Mouse (Mus musculus) R1 (cell line): ENCODE measurements around the gene Mtif2.
"Not testable (repeated sequence)": the region's sequence is repeated elsewhere in the genome, so short reads cannot be mapped to it uniquely, and the experiment has no call there.

ENCODE experiments used
- DNase-seq: peaks from one replicate; pipeline ENCODE4 v3.0.0-alpha.2; 2018; ENCODE audit warnings: low read depth, low spot score

Gene Mtif2

DNA sequence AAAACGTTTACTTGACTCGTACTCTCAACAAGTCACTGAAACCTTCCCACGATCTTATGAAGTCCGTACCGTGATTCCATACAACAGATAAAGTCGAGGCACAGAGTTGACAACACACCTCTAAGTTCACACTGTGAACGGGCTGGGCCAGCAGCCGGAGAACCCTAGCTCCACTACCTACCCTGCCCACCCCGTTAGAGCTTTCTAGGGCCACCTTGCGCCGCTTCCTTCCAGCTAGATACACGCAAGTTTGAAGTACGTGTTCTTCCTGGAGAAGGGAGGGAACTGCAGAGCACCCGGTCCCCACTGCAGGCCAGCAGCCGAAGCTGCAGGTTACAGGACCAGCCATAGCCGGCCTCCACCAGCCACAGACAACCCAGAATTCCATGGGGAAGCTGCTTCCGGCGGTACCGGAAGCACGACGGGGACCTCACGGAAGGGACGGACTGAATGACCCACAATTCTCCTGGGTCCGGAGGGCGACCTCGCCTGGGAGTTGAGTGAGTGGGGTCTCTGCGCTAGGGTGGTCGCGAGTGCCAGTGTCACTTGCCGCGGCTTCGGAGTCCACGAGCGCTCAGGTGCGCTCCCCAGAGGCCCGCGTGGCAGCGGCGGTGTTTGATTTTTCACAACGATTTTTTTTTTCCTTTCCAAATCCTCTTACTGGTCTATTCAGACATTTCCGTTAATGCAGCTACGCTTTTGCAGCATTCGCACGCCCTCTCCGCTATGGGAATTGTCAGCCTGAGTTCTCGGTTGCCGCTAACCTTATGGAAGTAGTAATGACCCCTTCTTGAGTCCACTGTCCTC lies at the start of gene Mtif2:
Gene Mtif2 (plus strand): TSS at position 421 of the 807 bp plus-strand sequence.
- peak; percentile 92 for DNase-seq

DNA sequence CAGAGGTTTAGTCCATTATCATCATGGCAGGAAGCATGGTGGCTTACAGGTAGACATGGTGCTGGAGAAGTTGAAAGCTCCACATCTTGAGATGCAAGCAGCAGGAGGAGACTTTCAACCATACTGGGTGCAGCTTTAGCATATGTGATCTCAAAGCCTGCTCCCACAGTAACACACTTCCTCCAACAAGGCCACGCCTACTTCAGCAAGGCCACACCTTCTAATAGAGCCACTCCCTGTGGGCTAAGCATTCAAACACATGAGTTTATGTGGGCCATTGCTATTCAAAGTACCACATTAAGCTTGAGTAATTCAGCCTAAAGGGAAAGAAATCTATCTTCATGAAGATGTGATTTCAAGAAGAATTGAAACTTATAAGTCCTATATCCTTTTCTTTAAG lies 33.1 kb upstream of the Mtif2 start:
- DNase-seq: peak; percentile 58

DNA sequence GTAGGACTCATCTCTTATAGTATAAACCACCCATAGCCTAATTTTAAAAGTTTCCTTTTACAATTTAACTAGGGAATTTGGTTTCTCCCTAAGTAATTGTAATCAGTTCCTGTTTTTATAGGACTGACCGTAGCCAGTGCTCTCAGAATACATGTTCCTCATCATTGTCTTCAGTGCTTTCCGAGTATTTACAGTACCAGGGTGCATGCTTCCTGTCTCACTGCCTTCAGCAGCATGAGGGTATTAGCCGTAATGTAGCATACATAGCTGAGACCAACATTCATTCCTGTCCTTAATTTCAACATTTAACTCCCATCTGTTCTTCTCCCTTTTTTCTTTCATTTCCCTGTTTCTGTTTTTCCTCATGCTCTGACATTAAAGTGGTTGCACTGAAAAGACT lies 29.2 kb upstream of the Mtif2 start:
- no peak for DNase-seq

DNA sequence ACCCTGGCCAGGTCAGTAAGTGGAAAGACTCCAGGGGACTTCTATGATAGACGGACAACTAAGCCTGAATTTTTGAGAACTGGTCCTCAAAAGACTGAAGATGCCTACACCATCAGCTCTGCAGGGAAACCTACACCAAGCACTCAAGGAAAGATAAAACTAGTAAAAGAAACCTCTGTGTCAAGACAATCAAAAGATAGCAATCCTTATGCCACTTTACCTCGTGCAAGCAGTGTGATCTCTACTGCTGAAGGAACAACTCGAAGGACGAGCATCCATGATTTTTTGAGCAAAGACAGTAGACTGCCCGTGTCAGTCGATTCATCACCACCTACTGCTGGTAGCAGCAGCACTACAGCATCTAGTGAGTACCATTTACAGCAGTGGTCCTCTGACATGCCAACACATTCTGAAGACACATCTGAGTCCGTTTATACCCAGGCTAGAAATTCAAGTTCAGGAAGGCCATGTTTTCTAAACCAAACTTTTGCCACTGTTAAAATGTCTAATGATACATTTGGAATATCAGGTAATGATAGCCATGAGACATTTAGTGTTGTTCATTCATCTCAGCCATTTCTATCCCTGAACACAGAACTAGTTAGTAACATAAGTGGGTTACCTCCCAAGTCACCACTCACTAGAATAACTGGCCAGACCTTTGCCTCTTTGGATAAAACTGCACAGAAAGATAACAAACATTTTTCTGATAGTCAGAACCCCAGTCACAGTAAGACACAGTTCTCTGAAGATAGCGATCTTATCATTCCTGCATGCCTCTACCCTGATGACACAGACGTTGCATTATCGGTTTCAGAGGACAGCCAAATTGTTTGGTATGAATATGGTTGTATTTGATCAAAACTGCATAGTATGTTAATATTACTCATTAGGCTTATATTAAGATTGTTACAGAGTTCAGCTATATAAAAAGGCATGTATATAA lies 22.0 kb upstream of the Mtif2 start:
- DNase-seq: no peak

DNA sequence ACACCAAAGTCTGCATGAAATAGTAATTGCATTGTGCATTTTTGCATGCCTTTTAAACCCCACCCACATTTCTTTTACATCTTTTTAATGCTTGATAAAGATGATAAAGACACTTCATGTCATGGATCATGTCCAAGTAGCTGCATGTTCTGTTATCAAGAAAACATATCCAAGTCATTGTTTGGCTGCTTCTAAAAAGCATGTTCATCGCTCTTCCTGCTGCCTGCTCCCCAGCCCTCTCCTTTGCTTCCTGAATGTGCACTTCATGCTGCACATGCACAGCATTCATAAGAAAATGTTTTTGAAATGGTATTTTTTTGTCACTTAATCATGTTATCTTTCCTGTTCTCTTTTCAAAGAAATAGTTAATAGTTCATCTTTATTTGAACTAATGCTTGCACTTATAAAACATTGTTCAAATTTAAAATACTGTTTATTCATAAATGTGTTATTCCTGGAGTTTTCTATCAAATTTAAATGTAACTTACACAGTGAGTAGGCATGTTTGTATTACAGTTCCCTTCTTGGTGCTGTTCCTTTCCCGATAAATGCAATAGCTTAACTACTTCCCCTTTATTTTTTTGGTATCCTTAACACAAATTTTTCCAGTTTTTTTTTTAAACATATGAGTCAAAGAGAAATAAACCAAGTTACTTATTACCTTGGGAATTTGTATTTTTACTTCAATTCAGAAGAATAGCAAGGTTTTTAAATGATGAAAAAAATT lies 21.1 kb upstream of the Mtif2 start:
- DNase-seq: no peak

DNA sequence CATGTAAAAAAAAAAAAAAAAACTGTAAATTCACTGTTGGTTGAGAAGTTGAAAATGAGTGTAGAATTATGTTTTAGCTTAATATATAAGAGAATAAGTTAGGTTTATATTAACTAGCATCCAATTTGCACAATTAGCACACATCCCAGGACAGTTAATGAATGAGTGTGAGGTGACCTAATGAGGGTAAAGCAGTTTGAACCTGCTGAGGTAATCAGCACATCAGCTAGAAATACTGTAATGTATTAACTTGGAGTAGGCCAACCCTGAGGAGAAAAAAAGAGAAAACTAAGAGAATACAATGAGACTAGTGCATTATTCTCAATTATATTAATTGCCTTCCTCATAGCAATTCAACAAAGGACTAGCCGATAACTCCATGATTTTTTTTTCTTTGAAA lies 16.8 kb upstream of the Mtif2 start:
- no peak for DNase-seq

GRCm38 (mm10) chr11:29512818-29513535 lies 13.2 kb upstream of the Mtif2 start:
- DNase-seq: peak; percentile 1

DNA sequence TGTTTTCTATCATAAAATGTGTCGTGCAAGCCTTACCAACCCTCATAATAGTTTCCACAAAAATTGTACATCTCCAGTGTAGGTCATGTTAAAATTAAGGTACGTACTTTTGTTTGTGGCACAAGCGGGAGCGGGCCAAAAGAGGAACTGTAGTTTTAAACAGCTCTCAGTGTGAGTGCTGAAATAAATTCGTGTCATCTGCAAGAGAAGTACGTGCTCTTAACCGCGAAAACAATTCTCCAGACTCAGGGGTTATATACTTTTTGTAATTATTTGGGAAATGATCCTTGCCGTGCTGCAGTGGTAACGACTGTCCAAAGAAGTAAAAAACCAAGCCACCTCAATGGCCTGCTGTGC lies 11.9 kb upstream of the Mtif2 start:
- no peak for DNase-seq

DNA sequence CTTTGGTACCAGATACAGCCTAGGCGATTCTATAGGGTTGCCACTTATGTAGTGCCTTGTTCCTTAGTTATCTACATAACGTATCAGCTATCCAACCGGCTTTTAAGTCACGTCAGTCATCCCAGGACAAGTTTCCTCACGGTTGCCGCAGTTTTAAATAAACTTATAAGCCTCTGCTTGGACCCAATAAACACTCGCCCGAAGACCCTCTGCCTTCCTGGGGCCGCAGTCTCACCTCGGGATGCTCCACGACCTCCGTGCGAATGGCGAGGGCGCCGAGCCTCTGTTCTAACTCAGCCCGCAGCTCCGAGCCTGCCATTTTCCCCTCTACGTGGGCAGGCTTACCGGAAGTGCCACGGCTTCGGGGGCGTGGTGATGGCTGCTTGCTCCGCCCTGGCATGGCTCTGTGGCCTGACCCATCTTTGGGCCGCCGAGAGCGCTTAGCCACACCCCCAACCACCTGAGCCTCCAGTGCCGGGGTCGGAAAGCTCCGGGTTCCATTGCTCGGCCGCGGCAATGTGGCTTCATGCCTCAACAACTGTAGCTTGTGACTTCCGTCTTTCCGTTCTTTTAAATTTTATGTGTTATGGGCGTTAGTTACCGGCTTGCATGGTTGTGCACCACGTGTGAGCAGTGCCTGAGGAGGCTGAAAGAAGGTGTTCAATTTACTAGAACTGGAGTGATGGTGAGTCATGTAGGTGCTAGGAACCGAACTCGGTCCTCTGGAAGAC lies 11.4 kb upstream of the Mtif2 start, which contains the start of gene Prorsd1:
Gene Prorsd1 (minus strand): TSS at position 352 of the 731 bp plus-strand sequence.
- DNase-seq: peak; percentile 96

GRCm38 (mm10) chr11:29538201-29538600 lies 12.0 kb downstream of the Mtif2 start:
- no peak for DNase-seq

DNA sequence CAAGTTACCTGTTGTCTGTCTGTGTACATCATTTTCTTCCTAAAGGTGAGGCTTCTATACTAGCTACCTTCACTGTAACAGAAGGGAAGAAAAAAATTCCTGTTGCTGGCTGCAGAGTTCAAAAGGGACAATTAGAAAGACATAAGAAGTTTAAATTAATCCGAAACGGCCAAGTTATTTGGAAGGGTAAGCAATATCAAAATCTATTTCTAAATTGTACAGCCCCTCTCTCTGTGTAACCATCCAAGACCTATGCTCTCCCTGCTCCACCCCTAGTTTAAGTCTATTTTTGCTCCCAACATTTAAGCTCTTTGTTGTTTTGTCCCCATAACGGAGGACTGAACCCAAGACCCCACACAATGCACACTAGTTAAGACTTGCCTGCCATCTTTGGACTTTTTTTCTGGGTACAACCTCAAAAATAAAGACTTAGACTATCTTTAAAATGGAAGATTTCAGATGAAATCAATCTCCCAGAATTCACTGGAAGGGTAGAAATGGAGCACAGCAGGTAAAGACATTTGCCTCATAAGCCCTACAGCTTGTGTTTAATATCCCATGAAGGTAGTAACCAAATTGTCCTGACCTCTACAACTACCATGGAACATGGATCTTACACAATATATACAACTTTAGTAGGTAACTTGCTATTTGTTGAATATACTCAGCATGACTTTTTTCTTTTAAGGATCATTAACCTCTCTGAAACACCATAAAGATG lies 18.2 kb downstream of the Mtif2 start:
- DNase-seq: no peak

- not testable (repeated sequence) for DNase-seq
Observed at GRCm38 (mm10) chr11:29545150-29545752, 19.0 kb downstream of the Mtif2 start.

- not testable (repeated sequence) for DNase-seq
Observed at GRCm38 (mm10) chr11:29546297-29546696, 20.1 kb downstream of the Mtif2 start.

GRCm38 (mm10) chr11:29546762-29547161 lies 20.6 kb downstream of the Mtif2 start:
- DNase-seq: no peak

DNA sequence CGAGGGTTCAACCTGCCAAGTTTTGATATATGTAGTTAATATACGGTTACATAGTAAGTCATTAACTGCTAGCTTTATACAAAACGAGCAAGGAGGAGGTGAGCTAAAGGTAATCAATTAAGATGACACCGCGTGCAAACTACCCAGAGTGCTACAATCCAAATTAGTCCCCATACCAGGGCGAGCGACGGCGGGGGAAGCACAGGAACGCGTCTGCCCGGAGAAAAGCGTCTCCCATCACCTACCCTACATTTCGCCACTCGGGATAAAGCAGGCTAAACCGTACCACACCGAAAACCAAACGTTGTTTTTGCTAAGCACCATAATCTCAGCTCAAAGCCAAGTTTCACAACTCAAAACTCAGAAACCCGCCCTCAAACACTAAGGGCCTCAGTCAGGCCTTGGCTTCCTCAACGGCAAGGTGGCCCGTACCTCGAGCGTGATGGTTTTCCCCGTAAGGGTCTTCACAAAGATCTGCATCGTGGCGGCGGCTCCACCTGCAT lies 21.1 kb downstream of the Mtif2 start:
- no peak for DNase-seq

- DNase-seq: peak; percentile 98
Observed at GRCm38 (mm10) chr11:29547752-29548503, 21.7 kb downstream of the Mtif2 start, which contains the start of the genes Clhc1 and Rps27a. Gene Clhc1 (plus strand): TSS chr11:29547950. Gene Rps27a (minus strand): TSS chr11:29548109.

DNA sequence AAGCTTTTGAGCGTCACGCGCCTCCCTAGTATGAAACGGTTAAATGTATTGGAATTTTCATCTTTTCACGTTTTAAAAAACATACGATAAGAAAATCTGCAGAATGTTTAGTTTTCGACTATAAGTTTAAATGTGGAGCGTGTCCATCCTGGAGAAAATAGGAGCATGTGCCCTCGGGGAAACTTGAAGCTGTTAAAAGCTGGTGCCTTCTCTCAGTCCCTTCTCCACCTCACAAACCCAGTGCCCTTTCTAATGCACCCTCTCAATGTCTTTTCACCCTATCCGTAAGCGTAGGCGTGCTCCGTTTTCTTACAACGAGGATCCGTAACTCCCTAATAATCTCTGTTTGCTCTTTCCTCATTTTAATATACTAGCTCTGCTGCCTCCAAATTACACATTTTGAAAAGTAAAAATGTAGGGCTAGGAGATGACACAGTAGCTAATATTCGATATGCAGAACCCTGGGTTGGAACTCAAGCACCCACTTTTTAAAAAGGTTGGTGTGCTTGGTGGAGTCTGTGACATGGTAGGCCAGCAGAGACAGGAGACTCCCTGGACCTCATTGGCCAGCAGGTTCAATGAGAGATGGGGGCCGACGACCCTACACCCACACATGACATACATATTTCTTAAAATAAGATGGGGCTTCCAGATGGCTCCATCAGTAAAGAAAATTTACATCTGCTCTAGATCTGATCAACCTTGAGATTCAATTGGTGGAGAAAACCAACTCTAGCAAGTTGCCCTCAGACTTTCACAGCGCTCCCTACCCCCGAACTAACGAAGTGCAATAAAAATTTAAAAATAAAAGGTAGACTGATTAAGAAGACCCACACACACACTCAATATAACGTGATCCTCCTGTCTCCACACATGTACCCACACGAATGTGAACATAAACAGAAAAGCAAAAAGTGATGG lies 22.6 kb downstream of the Mtif2 start:
- no peak for DNase-seq
